Mouse (Mus musculus) midbrain, postnatal 0 days (tissue): Measurements from ENCODE around the gene Igsf8. TPM values are rescaled to one million over a fixed set of nuclear protein-coding genes. Genes with fewer than 3 reads are reported as not detected.

Experiments used
- ATAC-seq: fragments of 200-750 bp; cut with Nextera tagmentation; 2 replicates; pipeline ENCODE4 v1.8.0; 2017; ENCODE audit warnings: moderate number of reproducible peaks, mild to moderate bottlenecking, moderate TSS enrichment, moderate library complexity; ENCODE audit not compliant: low FRiP score
- DNase-seq: peaks from one replicate; pipeline ENCODE4 v3.0.0-alpha.2; 2015; ENCODE audit warnings: low spot score
- H3K27ac ChIP-seq: fragments of 300-500 bp; sonication (generic); 2 replicates; pipeline ENCODE4 v1.5.1; 2014; ENCODE audit warnings: low read depth, mild to moderate bottlenecking, low read length, mixed read lengths
- H3K27me3 ChIP-seq: fragments of 300-500 bp; sonication (generic); 2 replicates; pipeline ENCODE4 v1.6.1; 2014; ENCODE audit warnings: low read length, control low read depth, mixed read lengths; ENCODE audit not compliant: insufficient read depth
- H3K36me3 ChIP-seq: fragments of 300-500 bp; sonication (generic); 2 replicates; pipeline ENCODE4 v1.6.1; 2014; ENCODE audit warnings: low read length, control low read depth, mixed read lengths; ENCODE audit not compliant: insufficient read depth
- H3K4me1 ChIP-seq: fragments of 300-500 bp; sonication (generic); 2 replicates; pipeline ENCODE4 v1.6.1; 2014; ENCODE audit warnings: mild to moderate bottlenecking, control low read depth, antibody characterized with exemption, low read length, mixed read lengths; ENCODE audit not compliant: insufficient read depth
- H3K4me2 ChIP-seq: fragments of 300-500 bp; sonication (generic); 2 replicates; pipeline ENCODE4 v1.6.1; 2014; ENCODE audit warnings: low read depth, mild to moderate bottlenecking, low read length, mixed read lengths; ENCODE audit not compliant: poor library complexity, severe bottlenecking
- H3K4me3 ChIP-seq: fragments of 300-500 bp; sonication (generic); 2 replicates; pipeline ENCODE4 v1.5.1; 2014; ENCODE audit warnings: low read depth, mild to moderate bottlenecking, low read length, moderate library complexity
- H3K9ac ChIP-seq: fragments of 300-500 bp; sonication (generic); replicated peaks from 2 replicates; pipeline ENCODE4 v1.6.1; 2014; ENCODE audit warnings: mild to moderate bottlenecking, low read length, moderate library complexity, mixed read lengths; ENCODE audit not compliant: poor library complexity, severe bottlenecking
- H3K9me3 ChIP-seq: fragments of 300-500 bp; sonication (generic); 2 replicates; pipeline ENCODE4 v1.6.1; 2016; ENCODE audit warnings: low read length, control low read depth
- CTCF ChIP-seq: IDR thresholded peaks from 2 replicates; pipeline ENCODE4 v1.5.1; 2016; ENCODE audit warnings: antibody characterized with exemption, mild to moderate bottlenecking
- WGBS: fragments of 180-500 bp; shearing (Covaris S2); extraction: QIAGEN DNeasy Blood & Tissue Kit; methylation state at CpG from one replicate; pipeline ENCODE4 v1.1.7; 2014; 5-methylcytosine and 5-hydroxymethylcytosine counted together
- polyA plus RNA-seq: library from polyadenylated mRNA; unstranded; fragments of >200 nt; fragmentation: Nextera tagmentation; extraction: Ambion mirVana; gene quantifications from 2 replicates; pipeline ENCODE4 v1.2.1, GENCODE M21; 2015
- total RNA-seq: library from RNA; depleted of rRNA; stranded (reverse); fragments of >200 nt; gene quantifications from 2 replicates; pipeline ENCODE4 v1.2.3, GENCODE M21; 2014

Igsf8 gene
- total and polyA plus RNA-seq, 2 experiments from 2014 or later = 79.6 to 114 TPM

GRCm38 (mm10) chr1:172302311-172302710 is 40.9 kb downstream of the Igsf8 start:
- WGBS = 60% methylated on average over 3 of the region's 3 CpGs

GRCm38 (mm10) chr1:172302851-172303250 is 41.4 kb downstream of the Igsf8 start:
- Histone ChIP-seq H3K27me3 (no peaks in the 10 kb centered on the region), H3K4me3 (no peak overlapping the region), H3K27ac (no peak overlapping the region), H3K36me3 (no peaks in the 10 kb centered on the region), H3K9ac (no peak overlapping the region), H3K4me1 (0 out of 2 replicates have a peak, but pooled peaks cover 4% of the 10 kb centered on the region), H3K9me3 (no peaks in the 10 kb centered on the region), H3K4me2 (no peak overlapping the region)
- no peak for ATAC-seq
- TF ChIP-seq CTCF = no peak
- 27% methylated on average over 6 of the region's 6 CpGs for WGBS
- no peak for DNase-seq

More at GRCm38 (mm10) chr1:172302311-172302710, 40.9 kb downstream of the Igsf8 start:
- no peak overlapping the region for H3K4me3 ChIP-seq
- H3K27ac ChIP-seq = no peak overlapping the region
- H3K9me3 ChIP-seq = no peaks in the 10 kb centered on the region
- DNase-seq = no peak
- 0 out of 2 replicates have a peak, but pooled peaks cover 4% of the 10 kb centered on the region for H3K4me1 ChIP-seq
- no peak overlapping the region for H3K4me2 ChIP-seq
- no peak for ATAC-seq
- H3K9ac ChIP-seq = no peak overlapping the region
- no peaks in the 10 kb centered on the region for H3K27me3 ChIP-seq
- no peak for TF ChIP-seq CTCF
- no peaks in the 10 kb centered on the region for H3K36me3 ChIP-seq

DNA sequence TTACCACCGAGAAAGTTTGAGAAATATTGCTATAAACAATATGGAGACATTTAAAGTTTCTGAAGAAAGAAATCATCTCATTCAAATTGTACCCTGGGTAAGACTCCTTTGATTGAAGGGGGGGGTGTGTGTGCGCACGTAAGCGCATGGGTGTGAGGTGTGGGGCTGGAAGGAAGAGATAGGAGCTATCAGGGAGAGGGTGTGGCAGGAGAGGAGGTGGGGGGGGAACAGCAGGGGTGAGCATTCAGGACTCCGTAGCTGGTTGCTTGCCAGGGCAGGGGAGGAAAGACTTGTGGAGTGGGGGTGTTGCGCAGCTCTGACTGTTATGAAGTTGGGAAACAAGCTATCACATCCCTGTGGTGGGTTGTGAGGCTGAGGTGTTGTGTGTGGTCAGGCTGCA is 43.0 kb downstream of the Igsf8 start:
- WGBS = 80% methylated on average over 6 of the region's 6 CpGs
- H3K27me3 ChIP-seq = no peaks in the 10 kb centered on the region
- no peak for DNase-seq

GRCm38 (mm10) chr1:172305153-172305552 is 43.7 kb downstream of the Igsf8 start:
- ATAC-seq (no peak), DNase-seq (no peak)
- H3K9ac ChIP-seq = no peak overlapping the region
- no peak overlapping the region for H3K4me3 ChIP-seq
- 0 out of 2 replicates have a peak, but pooled peaks cover 4% of the 10 kb centered on the region for H3K4me1 ChIP-seq
- no peak for TF ChIP-seq CTCF
- no peaks in the 10 kb centered on the region for H3K27me3 ChIP-seq
- WGBS = 95% methylated on average over 2 of the region's 2 CpGs
- no peak overlapping the region for H3K27ac ChIP-seq
- no peaks in the 10 kb centered on the region for H3K36me3 ChIP-seq
- no peak overlapping the region for H3K4me2 ChIP-seq
- no peaks in the 10 kb centered on the region for H3K9me3 ChIP-seq

More for the DNA sequence above, 43.0 kb downstream of the Igsf8 start:
- Histone ChIP-seq H3K36me3 (no peaks in the 10 kb centered on the region), H3K27ac (no peak overlapping the region), H3K4me3 (no peak overlapping the region), H3K4me1 (0 out of 2 replicates have a peak, but pooled peaks cover 4% of the 10 kb centered on the region), H3K9ac (no peak overlapping the region), H3K9me3 (no peaks in the 10 kb centered on the region), H3K4me2 (no peak overlapping the region)
- TF ChIP-seq CTCF = no peak
- ATAC-seq = no peak

- H3K4me2 ChIP-seq = no peak overlapping the region
- H3K9me3 ChIP-seq = no peaks in the 10 kb centered on the region
- H3K27ac ChIP-seq = no peak overlapping the region
- peak; percentile 32 for TF ChIP-seq CTCF
- H3K36me3 ChIP-seq = no peaks in the 10 kb centered on the region
- DNase-seq = no peak
- no peak overlapping the region for H3K4me3 ChIP-seq
- H3K27me3 ChIP-seq = no peaks in the 10 kb centered on the region
- 0 out of 2 replicates have a peak, but pooled peaks cover 4% of the 10 kb centered on the region for H3K4me1 ChIP-seq
- H3K9ac ChIP-seq = no peak overlapping the region
- WGBS = 78% methylated on average over 3 of the region's 3 CpGs
- ATAC-seq = no peak
Observed at GRCm38 (mm10) chr1:172305635-172306034, 44.2 kb downstream of the Igsf8 start.

GRCm38 (mm10) chr1:172306196-172306595 is 44.8 kb downstream of the Igsf8 start:
- Histone ChIP-seq H3K9me3 (no peaks in the 10 kb centered on the region), H3K27me3 (no peaks in the 10 kb centered on the region), H3K4me1 (no peaks in the 10 kb centered on the region), H3K27ac (no peak overlapping the region), H3K4me3 (no peak overlapping the region), H3K9ac (no peak overlapping the region), H3K4me2 (no peak overlapping the region), H3K36me3 (no peaks in the 10 kb centered on the region)
- no peak for TF ChIP-seq CTCF
- 82% methylated on average over 4 of the region's 4 CpGs for WGBS
- ATAC-seq (no peak), DNase-seq (no peak)
